Mouse (Mus musculus) NIH3T3 (cell line): ENCODE results near the gene Sdr39u1.
A peak's percentile ranks its signal among the peaks of the same experiment; 100 is the strongest.

Source experiments
- DNase-seq: peaks from one replicate; pipeline ENCODE4 v3.0.0-alpha.2; 2012; ENCODE audit warnings: low read depth

Sdr39u1 gene

GRCm38 (mm10) chr14:55899701-55900413, at the start of gene Sdr39u1:
Sdr39u1 (minus strand) TSS chr14:55900293.
- DNase-seq: no peak

DNA sequence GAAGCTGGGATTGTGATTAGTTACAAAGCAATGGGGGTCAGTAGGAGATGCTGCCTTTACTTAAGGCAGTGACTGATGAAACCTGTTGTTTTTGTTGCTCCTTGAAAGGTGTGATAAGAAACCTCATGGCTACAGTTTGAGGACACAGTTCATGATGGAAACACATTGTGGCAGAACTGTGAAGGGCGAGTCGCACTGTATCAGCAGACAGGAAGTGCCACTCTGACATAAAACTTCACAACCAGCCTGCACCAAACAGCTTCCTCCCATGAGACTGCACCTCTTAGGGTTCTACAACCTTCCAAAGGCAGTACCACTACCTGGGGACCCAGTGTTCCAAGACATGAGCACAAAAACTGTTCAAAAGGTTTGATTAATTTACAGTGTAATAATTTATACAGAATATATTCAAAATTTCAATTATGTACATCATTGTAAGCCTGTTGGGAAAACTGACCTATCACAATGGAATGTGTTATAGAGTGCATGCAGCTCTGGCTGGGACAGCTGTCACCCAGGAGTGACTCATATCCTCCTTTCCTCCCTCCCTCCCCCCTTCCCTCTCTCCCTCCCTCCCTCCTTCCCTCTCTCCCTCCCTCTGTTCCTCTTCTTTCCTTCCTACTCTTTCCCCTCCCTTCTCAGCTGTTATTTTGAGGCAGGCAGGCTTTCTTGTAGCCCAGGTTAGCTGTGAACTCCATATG, 46.3 kb upstream of the Sdr39u1 start:
- DNase-seq: peak; percentile 53

GRCm38 (mm10) chr14:55944575-55944974, 44.5 kb upstream of the Sdr39u1 start, which contains the start of gene Cma1:
Cma1 (minus strand) TSS chr14:55944675.
- no peak for DNase-seq

DNA sequence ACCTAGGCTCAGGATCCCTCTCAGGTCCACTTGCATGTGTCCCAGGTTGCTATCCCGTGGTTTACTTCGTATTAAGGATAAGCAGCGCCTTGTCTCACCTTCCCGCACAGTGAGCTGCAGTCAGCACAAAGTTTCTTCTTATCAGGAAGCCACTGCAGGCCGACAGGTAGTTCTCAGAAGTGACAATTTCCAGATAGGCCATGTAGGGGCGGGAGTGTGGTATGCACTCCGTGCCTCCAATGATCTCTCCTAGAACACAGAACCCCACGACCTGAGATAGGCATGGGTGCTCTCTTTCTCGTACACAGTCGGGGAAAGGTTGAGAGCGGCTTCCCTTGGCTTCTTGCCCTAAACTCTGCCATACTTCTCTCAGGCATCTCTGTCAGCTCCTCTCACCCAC, 43.5 kb upstream of the Sdr39u1 start:
- DNase-seq: no peak

- DNase-seq: no peak
Measured at GRCm38 (mm10) chr14:55940070-55940800, 40.1 kb upstream of the Sdr39u1 start.

- DNase-seq: peak; percentile 8
Measured at GRCm38 (mm10) chr14:55933586-55933985, 33.5 kb upstream of the Sdr39u1 start.

GRCm38 (mm10) chr14:55929263-55929997, 29.3 kb upstream of the Sdr39u1 start:
- no peak for DNase-seq

- no peak for DNase-seq
Measured at GRCm38 (mm10) chr14:55926847-55927246, 26.8 kb upstream of the Sdr39u1 start.

- DNase-seq: no peak
Measured at GRCm38 (mm10) chr14:55922475-55923232, 22.6 kb upstream of the Sdr39u1 start.

GRCm38 (mm10) chr14:55918240-55919082, 18.4 kb upstream of the Sdr39u1 start:
- DNase-seq: peak; percentile 94

GRCm38 (mm10) chr14:55913406-55913805, 13.3 kb upstream of the Sdr39u1 start:
- no peak for DNase-seq

GRCm38 (mm10) chr14:55905518-55905917, 5.4 kb upstream of the Sdr39u1 start:
- peak; percentile 30 for DNase-seq

GRCm38 (mm10) chr14:55900414-55900755, 292 bp upstream of the Sdr39u1 start:
- DNase-seq: no peak

DNA sequence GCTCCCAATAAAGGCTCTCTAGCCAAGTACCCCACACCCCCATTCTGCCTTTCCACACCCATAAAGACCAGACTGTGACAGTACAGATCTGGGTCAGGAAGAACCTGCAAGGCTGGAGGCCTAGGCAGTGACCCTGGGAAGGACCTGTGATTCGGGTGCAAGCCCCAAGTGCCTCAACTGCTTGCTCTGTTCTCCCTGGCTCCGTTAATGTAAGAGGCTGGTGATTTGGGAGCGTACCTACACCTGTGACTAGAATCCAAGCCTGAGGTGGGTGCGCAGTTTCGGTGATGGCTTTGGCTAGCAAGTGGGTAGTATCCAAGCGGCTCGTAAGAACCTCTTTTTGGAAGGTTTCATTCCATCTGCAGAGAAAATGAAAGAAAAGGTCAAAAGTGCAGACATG, 1.1 kb downstream of the Sdr39u1 start:
- DNase-seq: no peak

DNA sequence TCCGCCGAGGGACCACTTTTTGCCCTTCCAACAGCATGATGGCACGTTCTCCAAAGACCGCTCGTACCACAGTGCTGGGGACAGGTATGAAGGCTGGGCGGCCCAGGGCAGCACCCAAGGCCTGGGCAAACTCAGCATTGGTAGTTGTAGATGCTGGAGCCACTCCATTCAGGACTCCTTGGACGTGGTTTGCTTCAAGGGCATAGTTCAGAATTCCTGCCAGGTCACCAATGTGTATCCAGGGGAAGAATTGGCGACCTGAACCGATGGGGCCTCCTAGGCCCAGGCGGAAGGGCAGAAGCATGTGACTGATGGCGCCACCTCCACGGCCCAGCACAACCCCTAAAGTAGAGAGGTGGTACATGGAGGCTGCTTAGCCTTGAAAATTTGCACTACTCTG, 2.4 kb downstream of the Sdr39u1 start:
- DNase-seq: no peak

GRCm38 (mm10) chr14:55886571-55887382, 13.3 kb downstream of the Sdr39u1 start:
- no peak for DNase-seq

GRCm38 (mm10) chr14:55885791-55886271, 14.3 kb downstream of the Sdr39u1 start:
- peak; percentile 77 for DNase-seq

- DNase-seq: no peak
Measured at GRCm38 (mm10) chr14:55885114-55885790, 14.8 kb downstream of the Sdr39u1 start.

GRCm38 (mm10) chr14:55884713-55885113, 15.4 kb downstream of the Sdr39u1 start, which contains the start of gene Khnyn:
Khnyn (plus strand) TSS chr14:55884947.
- DNase-seq: peak; percentile 95
